Mouse (Mus musculus) CD4-positive, CD25-positive, alpha-beta regulatory T cell, adult 4 months (primary cell): ENCODE data around the gene Chmp4b. TPM values are rescaled to one million over a fixed set of nuclear protein-coding genes. Genes with fewer than 3 reads are reported as not detected.
A peak's percentile ranks its signal among the peaks of the same experiment; 100 is the strongest.

Source experiments
- ATAC-seq: one replicate; pipeline ENCODE4 v1.8.0; 2017
- polyA plus RNA-seq, 2 experiments: library from polyadenylated mRNA; unstranded; fragments of 100-300 nt; shearing (Covaris generic); gene quantifications; one replicate each; pipeline ENCODE4 v1.2.1; 2017

Gene Chmp4b
- polyA plus RNA-seq = 1 to 10 TPM; 2.4 to 6.2 TPM

- ATAC-seq = no peak
These were observed at the start of gene Chmp4b for GRCm38 (mm10) chr2:154651363-154651762. Gene Chmp4b, plus strand, starts transcription at chr2:154651705.

- peak; percentile 40 for ATAC-seq
These were observed 48.4 kb upstream of the Chmp4b start for GRCm38 (mm10) chr2:154603007-154603637.

- ATAC-seq = peak; percentile 97
These were observed 47.8 kb upstream of the Chmp4b start, which contains the start of gene Pxmp4 for GRCm38 (mm10) chr2:154603638-154604153. Gene Pxmp4, minus strand, starts transcription at chr2:154603708.

- peak; percentile 4 for ATAC-seq
These were observed 47.3 kb upstream of the Chmp4b start for GRCm38 (mm10) chr2:154604156-154604555.

- no peak for ATAC-seq
These were observed 44.5 kb upstream of the Chmp4b start for GRCm38 (mm10) chr2:154606965-154607364.

GRCm38 (mm10) chr2:154609050-154609767 lies 42.3 kb upstream of the Chmp4b start:
- ATAC-seq = no peak

GRCm38 (mm10) chr2:154613118-154614115 lies 38.1 kb upstream of the Chmp4b start, which contains the start of the genes Zfp341 and 4930519P11Rik:
Gene Zfp341, plus strand, starts transcription at chr2:154613297.
Gene 4930519P11Rik, minus strand, starts transcription at chr2:154613437.
- peak; percentile 77 for ATAC-seq

GRCm38 (mm10) chr2:154614841-154615576 lies 36.5 kb upstream of the Chmp4b start:
- no peak for ATAC-seq

GRCm38 (mm10) chr2:154615674-154616073 lies 35.8 kb upstream of the Chmp4b start:
- peak; percentile 50 for ATAC-seq

GRCm38 (mm10) chr2:154617061-154617460 lies 34.4 kb upstream of the Chmp4b start:
- no peak for ATAC-seq

- ATAC-seq = no peak
These were observed 29.8 kb upstream of the Chmp4b start for GRCm38 (mm10) chr2:154621684-154622083.

- no peak for ATAC-seq
These were observed 27.4 kb upstream of the Chmp4b start for GRCm38 (mm10) chr2:154624137-154624536.

- no peak for ATAC-seq
These were observed 21.0 kb upstream of the Chmp4b start for GRCm38 (mm10) chr2:154630531-154630930.

- ATAC-seq = no peak
These were observed 19.2 kb upstream of the Chmp4b start for GRCm38 (mm10) chr2:154632203-154632780.

GRCm38 (mm10) chr2:154633039-154633742 lies 18.3 kb upstream of the Chmp4b start:
- no peak for ATAC-seq

- ATAC-seq = no peak
These were observed 17.4 kb upstream of the Chmp4b start for GRCm38 (mm10) chr2:154633876-154634644.

GRCm38 (mm10) chr2:154635826-154636225 lies 15.7 kb upstream of the Chmp4b start:
- ATAC-seq = no peak

GRCm38 (mm10) chr2:154638521-154638920 lies 13.0 kb upstream of the Chmp4b start:
- ATAC-seq = no peak

GRCm38 (mm10) chr2:154639115-154639514 lies 12.4 kb upstream of the Chmp4b start:
- no peak for ATAC-seq

- ATAC-seq = no peak
These were observed 10.3 kb upstream of the Chmp4b start for GRCm38 (mm10) chr2:154641176-154641575.
